ENCODE assay signal across 8 mouse cellular contexts in genomic region chr11:81151286-81152020, GRCm38 (mm10).
A peak's percentile ranks its signal among the peaks of the same experiment; 100 is the strongest.
DNase-seq lines count a peak whose midpoint lies in the region; ATAC-seq and TF ChIP-seq lines count a peak whose summit lies in the region.

No protein-coding gene starts in this region.

- WGBS in kidney, adult 2 months, result 4% methylated on average over 36 of the region's 36 CpGs
- WGBS in forebrain, embryonic 10.5 days, result 6% methylated on average over 36 of the region's 36 CpGs
- WGBS in kidney, embryonic 16.5 days, result 3% methylated on average over 36 of the region's 36 CpGs
- 6% methylated on average over 33 of the region's 36 CpGs for WGBS in neural tube, embryonic 14.5 days

- H3K4me3 ChIP-seq in kidney, adult 2 months (ENCODE audit: insufficient read depth, low read depth, low read length), result peak overlapping the region; percentile 22; the same call in 1 of the 2 replicates
- peak overlapping the region; percentile 67 for H3K4me3 ChIP-seq in forebrain, embryonic 10.5 days
- H3K4me3 ChIP-seq in kidney, embryonic 16.5 days (ENCODE audit: low read length), result peak overlapping the region; percentile 55
- peak overlapping the region; percentile 60 for H3K4me3 ChIP-seq in neural tube, embryonic 14.5 days (ENCODE audit: low read depth, low read length)

- TF ChIP-seq CTCF in kidney, adult 2 months (conservative IDR thresholded peaks at IDR 0.05; ENCODE audit: insufficient read depth, insufficient read length, low read depth, low read length), result no peak

- H3K9ac ChIP-seq in kidney, embryonic 16.5 days (replicated peaks; ENCODE audit: low read length), result peak overlapping the region; percentile 66
- H3K9ac ChIP-seq in neural tube, embryonic 14.5 days (replicated peaks; ENCODE audit: low read depth, low read length), result peak overlapping the region; percentile 79

- H3K27me3 ChIP-seq in kidney, adult 2 months (replicated peaks; ENCODE audit: control insufficient read depth, insufficient read depth, low read length), result 0 out of 2 replicates have a peak, but pooled peaks cover 1% of the 10 kb centered on the region
- H3K27me3 ChIP-seq in forebrain, embryonic 10.5 days (ENCODE audit: poor library complexity, severe bottlenecking), result peaks cover 76% of the 10 kb centered on the region
- H3K27me3 ChIP-seq in kidney, embryonic 16.5 days (ENCODE audit: insufficient read depth, low read length), result peaks cover 28% of the 10 kb centered on the region
- 0 out of 2 replicates have a peak, but pooled peaks cover 4% of the 10 kb centered on the region for H3K27me3 ChIP-seq in neural tube, embryonic 14.5 days (ENCODE audit: control insufficient read depth, insufficient read depth, low read length)

- no peak for DNase-seq in kidney, adult 2 months
- no peak for DNase-seq in kidney, adult 9 months
- DNase-seq in ZHBTc4 (ENCODE audit: low read depth, low spot score), result peak; percentile 54
- DNase-seq in forebrain, embryonic 10.5 days (ENCODE audit: extremely low spot score, low spot score), result peak; percentile 40
- DNase-seq in natural killer cell, adult 2 months (ENCODE audit: low spot score in 2 of 2), result no peak
- no peak for DNase-seq in gastrocnemius, adult 18-20 months (ENCODE audit: low spot score)

- H3K4me1 ChIP-seq in kidney, adult 2 months (ENCODE audit: control insufficient read depth, insufficient read depth, low read length), result no peaks in the 10 kb centered on the region
- peaks cover 31% of the 10 kb centered on the region for H3K4me1 ChIP-seq in forebrain, embryonic 10.5 days
- peaks cover 21% of the 10 kb centered on the region for H3K4me1 ChIP-seq in kidney, embryonic 16.5 days (ENCODE audit: insufficient read depth, low read length)
- peaks cover 11% of the 10 kb centered on the region; the same call in 1 of the 2 replicates for H3K4me1 ChIP-seq in neural tube, embryonic 14.5 days (ENCODE audit: control insufficient read depth, insufficient read depth, low read length)

- H3K27ac ChIP-seq in kidney, adult 2 months (ENCODE audit: insufficient read depth, low read depth, low read length), result no peak overlapping the region
- H3K27ac ChIP-seq in forebrain, embryonic 10.5 days, result peak overlapping the region; percentile 73
- H3K27ac ChIP-seq in kidney, embryonic 16.5 days (ENCODE audit: low read length), result no peak overlapping the region
- no peak overlapping the region; the same call in 1 of the 2 replicates for H3K27ac ChIP-seq in neural tube, embryonic 14.5 days (ENCODE audit: low read depth, low read length)

- H3K4me2 ChIP-seq in kidney, embryonic 16.5 days (replicated peaks; ENCODE audit: low read depth, low read length), result peak overlapping the region; percentile 94
- peak overlapping the region; percentile 77 for H3K4me2 ChIP-seq in neural tube, embryonic 14.5 days (ENCODE audit: low read depth, low read length)

- no peaks in the 10 kb centered on the region for H3K9me3 ChIP-seq in forebrain, embryonic 10.5 days
- no peaks in the 10 kb centered on the region for H3K9me3 ChIP-seq in kidney, embryonic 16.5 days (ENCODE audit: low read length)
- no peaks in the 10 kb centered on the region for H3K9me3 ChIP-seq in neural tube, embryonic 14.5 days (ENCODE audit: control insufficient read depth, low read length)

- ATAC-seq in kidney, embryonic 16.5 days (ENCODE audit: low FRiP score, low TSS enrichment), result peak; percentile 9; the same call in 1 of the 2 replicates
- ATAC-seq in neural tube, embryonic 14.5 days (ENCODE audit: low read depth), result no peak

- no peaks in the 10 kb centered on the region for H3K36me3 ChIP-seq in kidney, adult 2 months (ENCODE audit: control insufficient read depth, insufficient read depth, low read length)
- no peaks in the 10 kb centered on the region for H3K36me3 ChIP-seq in forebrain, embryonic 10.5 days (replicated peaks)
- H3K36me3 ChIP-seq in kidney, embryonic 16.5 days (ENCODE audit: insufficient read depth, low read length), result no peaks in the 10 kb centered on the region
- H3K36me3 ChIP-seq in neural tube, embryonic 14.5 days (ENCODE audit: control insufficient read depth, insufficient read depth, low read length), result no peaks in the 10 kb centered on the region

- TF ChIP-seq POLR2A in kidney, adult 2 months (IDR thresholded peaks at IDR 0.05; ENCODE audit: low read depth, low read length), result no peak

Comparison
In these comparisons a context has a peak if more than half of its experiments do, and no peak if none do; other contexts are left out.
1. DNase-seq: peak in ZHBTc4 (single experiment) and forebrain, embryonic 10.5 days (single experiment); none in kidney, adult 2 months (single experiment), kidney, adult 9 months (single experiment), natural killer cell, adult 2 months (0 of 2) and gastrocnemius, adult 18-20 months (single experiment).
2. Peak in every context shown above with its lines, with median percentiles within 50 percentile points of each other: H3K4me3 ChIP-seq.